Mouse (Mus musculus) G1E (cell line): ENCODE data around the gene Tuba1a.

Source experiments
- CTCF ChIP-seq: IDR thresholded peaks from 2 replicates; pipeline ENCODE4 v1.5.1; 2012; ENCODE audit warnings: low read depth, low read length, inconsistent platforms, mixed read lengths
- GATA1 ChIP-seq: IDR thresholded peaks from 2 replicates; pipeline ENCODE4 v1.6.1; 2012; ENCODE audit warnings: borderline replicate concordance, low read length, inconsistent platforms, mixed read lengths
- POLR2AphosphoS5 ChIP-seq: IDR thresholded peaks from 2 replicates; pipeline ENCODE4 v1.6.1; 2012; ENCODE audit warnings: low read depth, low read length, inconsistent platforms; ENCODE audit not compliant: insufficient replicate concordance
- TAL1 ChIP-seq: conservative IDR thresholded peaks from 2 replicates; pipeline ENCODE4 v1.6.1; 2012; ENCODE audit warnings: low read depth, low read length, inconsistent platforms, mixed read lengths

DNA sequence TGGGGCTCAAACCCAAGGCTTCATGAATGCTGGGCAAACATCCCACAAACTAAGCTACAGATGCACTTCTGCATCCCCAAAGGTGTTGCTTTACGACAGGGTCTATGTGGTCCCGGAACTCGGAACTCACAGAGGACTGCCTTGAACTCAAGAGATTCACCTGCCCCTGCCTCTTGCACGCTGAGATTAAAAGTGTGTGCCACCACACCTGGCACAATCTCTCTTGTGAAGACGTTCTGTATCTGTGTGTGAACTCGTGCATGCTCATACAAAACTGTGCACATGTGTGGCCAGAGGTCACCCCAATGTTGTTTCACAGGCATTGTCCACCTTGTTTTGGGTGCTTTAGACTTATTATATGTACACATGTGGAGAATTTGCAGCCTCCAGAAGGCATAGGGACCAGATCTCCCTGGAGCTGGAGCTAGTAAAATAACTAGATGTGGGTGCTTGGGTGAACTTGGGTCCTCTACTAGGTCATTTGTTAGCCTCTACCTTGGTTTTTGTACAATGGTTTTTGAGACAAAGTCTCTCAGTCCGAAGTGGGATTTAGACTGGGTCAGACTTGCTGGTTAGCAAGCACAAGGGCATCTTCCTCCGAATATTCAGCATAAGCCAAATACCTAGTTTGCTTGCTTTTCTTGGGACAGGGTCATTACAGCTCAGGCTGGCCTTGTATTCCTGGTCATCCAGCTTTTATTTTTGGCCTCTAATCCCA, 23.3 kb downstream of the Tuba1a start:
- no peak for TF ChIP-seq TAL1
- no peak for TF ChIP-seq CTCF
- TF ChIP-seq POLR2AphosphoS5: peak; percentile 93
- TF ChIP-seq GATA1: no peak
